Mouse (Mus musculus) limb, embryonic 13.5 days (tissue): ENCODE measurements around the gene Wsb2. TPM values are rescaled to one million over a fixed set of nuclear protein-coding genes. Genes with fewer than 3 reads are reported as not detected.
"Not testable (repeated sequence)": the region's sequence is repeated elsewhere in the genome, so short reads cannot be mapped to it uniquely, and the experiment has no call there.

Experiments
- ATAC-seq: fragments of 200-750 bp; cut with Nextera tagmentation; 2 replicates; pipeline ENCODE4 v1.8.0; 2017; ENCODE audit warnings: low read depth, moderate number of reproducible peaks, moderate TSS enrichment; ENCODE audit not compliant: low FRiP score
- H3K27ac ChIP-seq: fragments of 300-500 bp; sonication (generic); 2 replicates; pipeline ENCODE4 v1.5.1; 2015; ENCODE audit warnings: inconsistent platforms, mild to moderate bottlenecking, moderate library complexity
- H3K27me3 ChIP-seq: fragments of 300-500 bp; sonication (generic); 2 replicates; pipeline ENCODE4 v1.6.1; 2015; ENCODE audit warnings: mild to moderate bottlenecking, inconsistent platforms
- H3K36me3 ChIP-seq: fragments of 300-500 bp; sonication (generic); 2 replicates; pipeline ENCODE4 v1.6.1; 2015; ENCODE audit warnings: inconsistent platforms, mild to moderate bottlenecking, moderate library complexity
- H3K4me1 ChIP-seq: fragments of 300-500 bp; sonication (generic); 2 replicates; pipeline ENCODE4 v1.6.1; 2015; ENCODE audit warnings: inconsistent platforms
- H3K4me2 ChIP-seq: fragments of 300-500 bp; sonication (generic); replicated peaks from 2 replicates; pipeline ENCODE4 v1.6.1; 2015; ENCODE audit warnings: inconsistent platforms, mild to moderate bottlenecking, moderate library complexity
- H3K4me3 ChIP-seq: fragments of 300-500 bp; sonication (generic); 2 replicates; pipeline ENCODE4 v1.5.1; 2015; ENCODE audit warnings: moderate library complexity, mild to moderate bottlenecking, inconsistent platforms
- H3K9ac ChIP-seq: fragments of 300-500 bp; sonication (generic); 2 replicates; pipeline ENCODE4 v1.6.1; 2015; ENCODE audit warnings: mild to moderate bottlenecking, inconsistent platforms
- H3K9me3 ChIP-seq: fragments of 300-500 bp; sonication (generic); 2 replicates; pipeline ENCODE4 v1.6.1; 2016; ENCODE audit warnings: inconsistent platforms
- WGBS: fragments of 180-500 bp; shearing (Covaris S2); methylation state at CpG from one replicate; pipeline ENCODE4 v1.1.7; 2015; 5-methylcytosine and 5-hydroxymethylcytosine counted together
- polyA plus RNA-seq: library from polyadenylated mRNA; unstranded; fragments of >200 nt; fragmentation: Nextera tagmentation; extraction: Ambion mirVana; gene quantifications from 2 replicates; pipeline ENCODE4 v1.2.1, GENCODE M21; 2015

The Wsb2 gene
- polyA plus RNA-seq, 1 experiment from 2014 or later = 54.9 TPM

GRCm38 (mm10) chr5:117370592-117370991 is 13.5 kb downstream of the Wsb2 start:
- WGBS = 92% methylated on average over 10 of the region's 10 CpGs
- no peak for ATAC-seq
- H3K27me3 ChIP-seq = no peaks in the 10 kb centered on the region
- no peaks in the 10 kb centered on the region for H3K9me3 ChIP-seq
- H3K36me3 ChIP-seq = peaks cover 88% of the 10 kb centered on the region
- no peak overlapping the region for H3K27ac ChIP-seq
- no peak overlapping the region for H3K4me2 ChIP-seq
- H3K4me1 ChIP-seq = peaks cover 16% of the 10 kb centered on the region
- H3K9ac ChIP-seq = no peak overlapping the region
- no peak overlapping the region for H3K4me3 ChIP-seq

- WGBS = 79% methylated on average over 9 of the region's 9 CpGs
- Histone ChIP-seq H3K27ac (no peak overlapping the region), H3K9ac (no peak overlapping the region), H3K9me3 (no peaks in the 10 kb centered on the region), H3K4me1 (peaks cover 19% of the 10 kb centered on the region), H3K27me3 (no peaks in the 10 kb centered on the region), H3K4me3 (no peak overlapping the region), H3K4me2 (no peak overlapping the region), H3K36me3 (peaks cover 89% of the 10 kb centered on the region)
- no peak for ATAC-seq
Observed at GRCm38 (mm10) chr5:117373418-117373817, 16.3 kb downstream of the Wsb2 start.

- Histone ChIP-seq H3K9ac (no peak overlapping the region), H3K27me3 (no peaks in the 10 kb centered on the region), H3K4me1 (peaks cover 19% of the 10 kb centered on the region), H3K36me3 (peaks cover 89% of the 10 kb centered on the region), H3K27ac (peak overlapping the region; percentile 39; the same call in 1 of the 2 replicates), H3K4me2 (no peak overlapping the region), H3K4me3 (no peak overlapping the region), H3K9me3 (no peaks in the 10 kb centered on the region)
- WGBS = 89% methylated on average over 7 of the region's 7 CpGs
- ATAC-seq = no peak
Observed at GRCm38 (mm10) chr5:117374372-117375049, 17.4 kb downstream of the Wsb2 start.

- H3K4me3 ChIP-seq = no peak overlapping the region
- peaks cover 19% of the 10 kb centered on the region for H3K4me1 ChIP-seq
- ATAC-seq = no peak
- H3K9me3 ChIP-seq = no peaks in the 10 kb centered on the region
- no peak overlapping the region for H3K4me2 ChIP-seq
- WGBS = 77% methylated on average over 11 of the region's 11 CpGs
- H3K36me3 ChIP-seq = peaks cover 89% of the 10 kb centered on the region
- H3K9ac ChIP-seq = 0 out of 2 replicates have a peak overlapping the region, but pooled peaks have one; percentile 8
- H3K27ac ChIP-seq = no peak overlapping the region
- no peaks in the 10 kb centered on the region for H3K27me3 ChIP-seq
Observed at GRCm38 (mm10) chr5:117376331-117376761, 19.2 kb downstream of the Wsb2 start.

GRCm38 (mm10) chr5:117377731-117378130 is 20.6 kb downstream of the Wsb2 start:
- not testable (repeated sequence) for H3K9me3 ChIP-seq, H3K4me2 ChIP-seq, H3K27ac ChIP-seq, H3K9ac ChIP-seq, H3K4me3 ChIP-seq, ATAC-seq, H3K27me3 ChIP-seq
- H3K4me1 ChIP-seq = peaks cover 19% of the 10 kb centered on the region
- peaks cover 89% of the 10 kb centered on the region for H3K36me3 ChIP-seq
- 92% methylated on average over 14 of the region's 14 CpGs for WGBS

- 81% methylated on average over 4 of the region's 4 CpGs for WGBS
- H3K4me2 ChIP-seq = no peak overlapping the region
- H3K27me3 ChIP-seq = no peaks in the 10 kb centered on the region
- no peak overlapping the region for H3K9ac ChIP-seq
- H3K36me3 ChIP-seq = peaks cover 94% of the 10 kb centered on the region
- ATAC-seq = no peak
- H3K4me1 ChIP-seq = peaks cover 6% of the 10 kb centered on the region
- no peak overlapping the region for H3K27ac ChIP-seq
- no peaks in the 10 kb centered on the region for H3K9me3 ChIP-seq
- H3K4me3 ChIP-seq = no peak overlapping the region
Observed at GRCm38 (mm10) chr5:117380199-117380598, 23.1 kb downstream of the Wsb2 start.

- WGBS = 88% methylated on average over 7 of the region's 7 CpGs
- no peaks in the 10 kb centered on the region for H3K4me1 ChIP-seq
- no peak overlapping the region for H3K9ac ChIP-seq
- H3K27ac ChIP-seq = no peak overlapping the region
- no peaks in the 10 kb centered on the region for H3K9me3 ChIP-seq
- no peak for ATAC-seq
- no peaks in the 10 kb centered on the region for H3K27me3 ChIP-seq
- H3K4me3 ChIP-seq = no peak overlapping the region
- no peak overlapping the region for H3K4me2 ChIP-seq
- peaks cover 91% of the 10 kb centered on the region for H3K36me3 ChIP-seq
Observed at GRCm38 (mm10) chr5:117381785-117382184, 24.7 kb downstream of the Wsb2 start.

- H3K36me3 ChIP-seq = peaks cover 77% of the 10 kb centered on the region
- ATAC-seq = no peak
- H3K4me2 ChIP-seq = no peak overlapping the region
- no peaks in the 10 kb centered on the region for H3K9me3 ChIP-seq
- 85% methylated on average over 12 of the region's 12 CpGs for WGBS
- H3K4me1 ChIP-seq = peaks cover 11% of the 10 kb centered on the region
- H3K27me3 ChIP-seq = no peaks in the 10 kb centered on the region
- H3K9ac ChIP-seq = no peak overlapping the region
- no peak overlapping the region for H3K27ac ChIP-seq
- no peak overlapping the region for H3K4me3 ChIP-seq
Observed at GRCm38 (mm10) chr5:117383198-117383597, 26.1 kb downstream of the Wsb2 start.

- peaks cover 14% of the 10 kb centered on the region for H3K4me1 ChIP-seq
- peak overlapping the region; percentile 82 for H3K4me3 ChIP-seq
- H3K4me2 ChIP-seq = peak overlapping the region; percentile 75
- peak overlapping the region; percentile 92 for H3K9ac ChIP-seq
- H3K36me3 ChIP-seq = peaks cover 26% of the 10 kb centered on the region
- H3K27me3 ChIP-seq = no peaks in the 10 kb centered on the region
- 10% methylated on average over 16 of the region's 16 CpGs for WGBS
- ATAC-seq = 0 out of 2 replicates have a peak, but pooled peaks have one; percentile 19
- peaks cover 4% of the 10 kb centered on the region; the same call in 1 of the 2 replicates for H3K9me3 ChIP-seq
- H3K27ac ChIP-seq = no peak overlapping the region
Observed at GRCm38 (mm10) chr5:117388296-117388751, 31.2 kb downstream of the Wsb2 start.

- H3K27ac ChIP-seq = no peak within 1 kb of the TSS
- H3K36me3 ChIP-seq = peaks cover 22% of the 10 kb centered on the region
- H3K9ac ChIP-seq = peak within 1 kb of the TSS; percentile 92
- no peaks in the 10 kb centered on the region for H3K27me3 ChIP-seq
- peak; percentile 93 for ATAC-seq
- peak within 1 kb of the TSS; percentile 82 for H3K4me3 ChIP-seq
- 1% methylated on average over 28 of the region's 44 CpGs for WGBS
- peaks cover 14% of the 10 kb centered on the region for H3K4me1 ChIP-seq
- H3K9me3 ChIP-seq = peaks cover 4% of the 10 kb centered on the region; the same call in 1 of the 2 replicates
- H3K4me2 ChIP-seq = peak within 1 kb of the TSS; percentile 75
Observed at GRCm38 (mm10) chr5:117388877-117389276, 31.8 kb downstream of the Wsb2 start, which contains the start of gene Rfc5. TSS of gene Rfc5 (minus strand) at chr5:117389047.

GRCm38 (mm10) chr5:117390895-117391294 is 33.8 kb downstream of the Wsb2 start:
- 79% methylated on average over 1 of the region's 1 CpGs for WGBS
- Histone ChIP-seq H3K4me3 (no peak overlapping the region), H3K27ac (no peak overlapping the region), H3K4me1 (peaks cover 14% of the 10 kb centered on the region), H3K27me3 (no peaks in the 10 kb centered on the region), H3K9me3 (peaks cover 4% of the 10 kb centered on the region; the same call in 1 of the 2 replicates), H3K4me2 (no peak overlapping the region), H3K9ac (no peak overlapping the region), H3K36me3 (peaks cover 2% of the 10 kb centered on the region; the same call in 1 of the 2 replicates)
- no peak for ATAC-seq

GRCm38 (mm10) chr5:117395834-117396233 is 38.7 kb downstream of the Wsb2 start:
- Histone ChIP-seq H3K36me3 (no peaks in the 10 kb centered on the region), H3K27me3 (no peaks in the 10 kb centered on the region), H3K9me3 (peaks cover 4% of the 10 kb centered on the region; the same call in 1 of the 2 replicates), H3K9ac (no peak overlapping the region), H3K4me3 (no peak overlapping the region), H3K27ac (no peak overlapping the region), H3K4me2 (no peak overlapping the region), H3K4me1 (no peaks in the 10 kb centered on the region)
- 86% methylated on average over 5 of the region's 5 CpGs for WGBS
- ATAC-seq = no peak
